Mouse (Mus musculus) 3134 (cell line): ENCODE results near the gene Phldb2.
A peak's percentile ranks its signal among the peaks of the same experiment; 100 is the strongest.

Source experiments
- DNase-seq: peaks from one replicate; pipeline ENCODE4 v3.0.0-alpha.2; 2011; ENCODE audit warnings: low spot score; ENCODE audit not compliant: insufficient read length; ENCODE audit errors: extremely low read depth

The Phldb2 gene

DNA sequence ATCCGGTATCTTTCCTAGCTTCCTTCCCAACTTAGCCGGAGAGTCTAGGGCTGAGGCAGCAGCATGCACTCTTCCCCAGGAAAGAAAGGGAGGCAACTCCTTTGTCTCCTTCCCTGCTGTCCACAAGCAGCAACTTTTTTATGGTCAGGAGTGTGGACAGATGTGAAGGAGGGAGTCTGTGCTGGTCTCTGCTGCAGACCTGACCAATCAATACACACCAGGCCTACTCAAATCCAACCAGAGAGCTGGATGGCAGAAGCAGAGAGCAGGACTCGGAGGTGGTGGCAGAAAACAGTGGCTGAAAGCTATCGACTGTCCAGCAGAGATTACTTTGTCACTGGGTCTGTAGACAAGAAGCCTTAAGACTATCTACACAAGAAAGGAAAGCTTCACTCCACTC, at the start of gene Phldb2:
TSS of gene Phldb2 (minus strand) at position 205 of the 400 bp plus-strand sequence.
- no peak for DNase-seq

DNA sequence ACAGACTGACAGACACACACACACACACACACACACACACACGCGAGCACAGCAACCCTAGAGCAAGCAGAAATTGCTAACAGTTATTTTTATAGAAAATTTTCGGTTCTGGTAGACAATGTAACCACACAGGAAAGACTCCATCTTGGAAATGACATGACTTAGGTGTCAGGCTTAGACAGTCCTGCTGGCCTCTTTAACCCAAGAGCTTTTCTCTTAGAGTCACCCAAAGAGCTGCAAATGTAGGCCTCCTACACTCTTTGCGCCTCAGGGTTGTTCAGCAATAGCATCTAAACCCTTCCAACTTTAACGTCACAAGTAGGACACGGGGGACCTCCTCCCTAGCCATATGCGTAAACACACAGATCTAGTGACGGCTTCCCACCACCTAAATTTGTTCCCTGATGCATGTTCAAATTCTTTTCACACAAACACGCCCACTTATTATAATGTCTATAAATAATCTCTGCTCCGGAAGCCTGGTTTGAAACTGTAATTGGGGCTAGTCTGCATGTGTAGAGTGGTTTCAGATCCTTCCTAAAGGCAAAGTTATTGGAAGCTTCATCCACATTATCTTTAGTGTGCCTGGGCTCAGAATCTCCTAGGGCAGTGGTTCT, 48.3 kb upstream of the Phldb2 start:
- DNase-seq = no peak

DNA sequence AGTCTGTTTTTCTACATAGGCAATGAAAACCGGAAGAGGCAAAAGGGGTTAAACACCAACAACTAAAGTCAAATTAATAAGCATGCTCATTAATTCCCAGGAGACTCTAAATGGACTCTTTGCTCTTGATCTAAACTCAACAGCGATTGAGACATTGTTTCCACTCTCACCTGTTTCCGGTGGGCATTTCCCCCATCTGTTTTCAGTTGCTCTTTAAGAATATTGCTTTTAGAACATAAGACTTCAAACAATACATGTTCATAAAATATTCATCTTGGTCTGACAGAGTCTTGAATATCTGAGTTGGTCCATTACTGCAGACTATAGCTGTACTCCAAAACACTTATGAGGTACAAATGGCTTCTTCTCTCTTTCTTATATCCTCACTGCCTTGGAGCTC, 47.6 kb upstream of the Phldb2 start:
- DNase-seq = no peak

DNA sequence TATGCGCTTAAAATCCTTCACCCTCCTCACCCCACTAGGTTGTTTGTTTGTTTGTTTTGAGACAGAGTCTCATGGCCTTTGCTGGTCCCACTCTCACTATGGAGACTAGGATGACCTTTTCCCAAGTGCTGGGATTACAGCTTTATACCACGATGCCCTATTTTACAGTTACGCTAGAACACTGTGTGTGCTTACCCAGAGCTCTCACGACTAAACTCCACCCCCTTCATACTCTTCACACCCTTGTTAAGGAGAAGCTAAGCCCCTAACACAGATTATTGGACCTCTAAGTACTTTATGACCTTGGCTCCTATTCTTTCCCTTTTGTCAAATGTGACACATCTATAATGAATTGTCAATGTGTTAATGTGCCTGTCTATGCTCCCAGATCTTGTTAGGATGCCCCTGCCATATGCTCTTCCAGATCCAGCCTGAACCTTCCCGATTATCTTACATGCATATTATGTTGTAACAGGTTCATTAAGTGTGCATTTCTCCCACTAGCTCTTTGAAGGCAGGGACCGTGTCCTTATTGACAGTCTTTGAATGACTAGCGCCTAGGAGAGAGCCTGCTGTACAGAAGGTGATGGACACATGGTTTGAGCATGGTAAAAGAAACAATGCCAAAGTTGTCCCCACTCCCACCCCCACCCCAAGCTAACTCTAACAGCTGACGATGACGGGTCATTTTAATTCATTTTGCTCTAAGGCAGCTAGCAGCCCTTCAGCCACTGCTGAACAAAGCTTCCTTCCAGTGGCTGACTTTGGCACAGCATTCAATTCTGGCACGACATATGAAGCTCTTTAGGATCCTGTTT, 46.2 kb upstream of the Phldb2 start:
- no peak for DNase-seq

DNA sequence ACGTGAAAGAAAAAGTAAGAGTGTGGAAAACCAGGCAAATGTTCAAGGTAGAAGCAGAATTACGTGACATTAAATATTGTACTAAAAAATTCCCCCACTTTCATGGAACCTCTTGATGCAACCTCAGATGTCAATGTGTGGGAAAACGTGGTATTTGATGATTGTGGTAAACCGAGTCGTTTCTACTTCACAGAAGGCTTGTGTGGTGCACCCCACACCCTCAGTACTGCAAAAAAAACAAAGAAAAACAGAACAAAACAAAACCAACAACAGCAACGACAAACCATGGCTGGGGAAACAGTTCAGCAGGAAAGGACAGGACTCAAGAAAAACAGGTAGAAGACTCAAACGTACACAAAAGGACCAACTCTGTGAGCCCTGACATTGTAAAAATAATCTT, 44.8 kb upstream of the Phldb2 start:
- no peak for DNase-seq

DNA sequence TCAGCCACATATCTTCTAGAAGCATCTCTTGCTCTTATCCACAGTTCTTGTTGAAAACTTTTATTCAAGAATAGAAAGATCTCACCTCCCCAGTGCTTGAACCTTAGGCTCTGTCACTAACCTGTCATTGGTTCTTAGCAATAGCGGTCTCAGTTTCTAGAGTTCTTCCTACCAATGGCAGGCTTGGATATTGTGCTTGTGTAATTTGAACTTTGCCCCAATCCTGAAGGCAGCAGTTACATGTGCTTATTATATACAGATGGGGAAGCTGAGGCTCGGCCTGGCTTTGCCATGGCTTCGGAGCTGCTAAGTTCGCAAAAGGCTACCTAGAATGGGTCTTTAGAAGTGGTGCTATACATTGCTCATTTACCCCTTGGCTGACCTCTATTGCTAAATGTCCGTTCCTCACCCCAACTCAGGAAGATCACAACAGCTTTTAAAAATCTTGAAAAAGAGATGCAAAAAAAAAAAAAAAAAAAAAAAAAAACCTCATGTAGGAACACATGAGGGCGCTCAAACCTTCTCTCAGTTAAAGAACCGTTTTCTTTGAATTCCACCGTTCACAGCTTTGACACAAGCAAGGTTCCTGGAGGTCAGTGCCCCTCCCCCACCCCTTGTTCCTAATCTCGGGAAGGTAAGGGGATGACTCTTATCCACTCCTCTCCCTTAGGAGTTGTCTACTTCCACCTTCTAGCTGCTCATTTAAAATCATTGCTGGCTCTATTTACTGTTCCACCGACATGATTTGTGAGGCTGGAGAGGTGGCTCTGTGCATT, 37.7 kb upstream of the Phldb2 start:
- no peak for DNase-seq

DNA sequence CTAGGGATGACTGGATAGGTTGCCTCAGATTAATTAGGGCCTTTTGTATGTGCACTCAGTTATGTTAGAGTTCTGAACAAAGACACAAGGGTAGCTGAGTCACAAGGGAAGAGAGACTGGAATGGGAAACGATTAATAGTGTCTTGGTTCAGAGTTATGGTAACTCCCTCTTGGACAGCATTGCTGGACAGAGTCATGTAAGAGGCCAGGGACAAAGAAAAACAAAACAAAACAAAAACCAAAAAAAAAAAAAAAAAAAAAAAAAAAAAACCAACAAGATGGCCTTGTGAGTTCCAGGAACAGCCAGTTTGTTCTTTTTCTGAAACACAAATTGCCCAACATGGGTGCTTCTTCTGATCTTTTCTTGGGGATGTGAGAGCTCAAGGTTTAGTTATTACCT, 32.8 kb upstream of the Phldb2 start:
- DNase-seq = no peak

DNA sequence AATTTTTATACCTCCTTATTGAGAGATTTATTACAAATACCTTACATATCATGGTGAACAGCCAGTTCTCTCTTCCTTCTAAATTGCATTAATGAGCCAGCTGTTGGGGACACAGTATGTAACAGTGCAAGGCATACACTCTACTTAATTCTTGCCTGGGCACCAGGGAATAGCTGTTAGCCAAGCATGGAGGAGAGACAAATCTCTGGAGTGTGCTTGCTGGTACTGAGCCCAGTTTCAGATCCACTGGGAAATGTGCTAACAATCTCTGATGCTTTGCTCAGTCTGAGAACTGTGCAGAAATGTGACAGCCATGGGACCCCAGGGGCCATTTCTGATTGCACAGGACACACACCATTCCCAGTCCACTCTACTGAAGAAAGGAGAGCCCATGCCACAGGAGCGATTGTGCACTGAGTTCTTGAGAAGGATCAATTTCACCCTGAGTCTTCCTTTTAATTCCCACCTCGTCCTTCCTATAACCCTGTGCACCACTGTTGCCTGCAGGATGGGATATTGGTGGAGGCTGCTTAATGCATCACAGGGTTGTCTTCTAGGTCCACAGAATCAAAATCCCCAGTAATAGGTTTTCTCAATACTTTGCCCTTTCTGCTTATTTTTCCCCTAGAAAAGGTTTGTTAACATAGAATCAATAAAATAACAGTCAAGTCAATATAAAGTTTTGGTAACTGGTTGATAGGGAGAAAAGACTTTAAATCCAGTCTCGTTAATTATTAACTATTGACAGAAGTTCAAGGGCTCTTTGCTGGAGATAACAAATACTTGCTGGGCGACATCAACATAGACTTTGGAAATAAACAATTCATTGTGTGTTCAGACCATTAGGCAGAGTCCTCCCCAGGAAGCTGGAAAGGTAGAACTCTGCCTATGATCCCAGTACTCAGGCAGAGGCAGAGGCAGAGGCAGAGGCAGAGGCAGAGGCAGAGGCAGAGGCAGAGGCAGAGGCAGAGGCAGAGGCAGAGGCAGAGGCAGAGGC, 31.5 kb upstream of the Phldb2 start:
- no peak for DNase-seq

DNA sequence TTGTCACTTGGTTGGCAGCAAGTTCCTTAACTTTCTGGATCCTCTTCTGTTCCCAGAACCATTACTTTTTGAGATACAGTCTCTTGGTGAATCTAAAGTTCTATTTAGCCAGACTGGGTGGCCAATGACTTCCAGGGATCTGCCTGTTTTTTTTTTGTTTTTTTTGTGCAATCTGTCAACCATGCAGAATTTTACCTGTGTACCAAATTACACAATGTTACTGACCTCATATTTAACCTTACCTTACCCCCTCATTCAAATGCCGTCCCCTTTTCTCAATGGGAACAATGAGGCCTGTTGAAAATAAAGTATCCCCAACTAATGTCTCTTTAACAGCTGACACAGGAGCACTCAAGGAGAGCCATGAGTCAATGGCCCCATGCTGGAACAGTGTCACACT, 22.9 kb upstream of the Phldb2 start:
- no peak for DNase-seq

DNA sequence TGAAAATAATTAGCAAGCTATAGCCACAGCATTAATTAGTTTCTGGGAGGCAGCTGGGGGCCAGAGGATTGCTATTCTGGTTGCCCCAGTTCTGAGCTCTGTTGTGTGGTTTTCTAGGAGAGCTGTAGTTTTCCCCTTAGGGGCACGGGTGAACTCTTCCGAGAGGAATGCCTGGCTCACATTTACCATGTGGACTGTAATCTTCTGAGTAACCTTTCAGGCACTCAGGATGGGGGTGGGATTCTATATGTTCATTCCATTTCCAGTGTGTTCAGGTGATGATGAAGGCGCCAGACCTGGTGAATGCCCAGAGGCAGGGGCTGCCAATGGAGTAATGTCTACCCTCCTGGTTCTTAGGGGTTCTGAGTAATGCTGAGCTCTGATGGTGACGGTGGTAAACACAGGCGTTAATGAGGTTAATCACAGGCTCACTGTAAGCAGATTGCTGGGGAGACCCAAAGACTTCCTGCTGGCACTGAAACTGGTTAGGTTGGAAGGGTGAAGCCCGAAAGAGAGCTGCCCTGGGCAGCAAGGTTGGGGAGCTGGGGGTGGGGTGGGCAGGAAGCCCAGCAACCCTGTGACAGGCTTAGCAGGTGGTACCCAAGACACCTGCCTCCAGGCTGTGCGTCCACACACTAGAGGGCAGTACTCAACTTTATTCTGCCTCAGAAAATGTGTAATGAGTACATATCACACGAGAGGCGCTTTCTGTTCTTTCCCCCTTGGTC, 20.7 kb upstream of the Phldb2 start:
- DNase-seq = no peak

DNA sequence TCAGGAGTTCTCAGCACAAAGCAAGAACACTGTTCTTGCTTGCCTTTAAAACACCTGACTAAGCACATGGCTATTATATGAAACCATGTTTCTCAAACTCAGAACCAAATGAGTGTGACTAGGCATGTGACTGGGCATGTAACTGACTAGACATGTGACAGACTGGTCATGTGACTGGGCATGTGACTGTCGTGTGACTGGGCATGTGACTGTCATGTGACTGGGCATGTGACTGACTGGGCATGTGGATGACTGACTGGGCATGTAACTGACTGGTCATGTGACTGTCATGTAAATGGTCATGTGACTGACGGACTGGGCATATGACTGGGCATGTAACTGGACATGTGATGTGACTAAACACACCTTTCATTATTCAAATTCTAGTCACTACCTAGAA, 16.8 kb upstream of the Phldb2 start:
- DNase-seq = no peak

DNA sequence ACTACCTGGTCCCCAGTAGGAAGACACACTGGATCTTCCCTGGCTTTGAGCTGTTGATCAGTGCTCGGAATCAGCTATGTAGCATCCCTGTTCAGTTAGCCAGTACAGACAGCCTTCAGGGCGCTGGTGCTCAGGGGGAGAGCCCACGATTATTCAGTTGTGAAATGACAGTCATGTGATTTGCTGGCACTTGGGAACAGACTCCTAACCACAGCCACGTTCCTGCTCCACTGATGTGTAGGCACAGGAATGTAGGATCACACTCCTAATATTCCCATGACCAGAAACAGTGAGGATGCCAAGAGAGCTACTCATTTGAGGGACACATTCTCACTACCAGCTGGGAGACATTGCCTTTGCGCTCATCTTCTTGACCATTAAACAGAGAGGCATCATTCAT, 15.3 kb upstream of the Phldb2 start:
- DNase-seq = peak; percentile 66

DNA sequence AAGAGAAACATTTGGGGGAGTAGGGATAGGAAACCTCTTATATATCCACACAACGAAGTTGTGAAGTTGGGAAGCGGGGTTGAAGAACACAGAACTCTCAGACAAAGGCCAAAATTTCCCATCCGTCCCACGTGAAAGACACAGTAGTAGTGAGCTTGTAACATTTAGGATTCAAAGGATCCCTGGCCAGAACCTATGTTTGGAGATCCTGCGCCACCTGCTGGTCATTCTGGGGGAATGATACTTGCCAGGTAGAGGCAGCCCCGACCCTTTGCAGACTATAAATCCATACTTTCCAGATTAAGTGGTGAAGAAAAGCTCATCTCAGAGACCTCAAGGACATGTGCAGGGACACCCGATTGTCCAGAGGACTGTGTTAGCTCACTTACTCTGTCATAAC, 14.1 kb upstream of the Phldb2 start:
- peak; percentile 33 for DNase-seq

DNA sequence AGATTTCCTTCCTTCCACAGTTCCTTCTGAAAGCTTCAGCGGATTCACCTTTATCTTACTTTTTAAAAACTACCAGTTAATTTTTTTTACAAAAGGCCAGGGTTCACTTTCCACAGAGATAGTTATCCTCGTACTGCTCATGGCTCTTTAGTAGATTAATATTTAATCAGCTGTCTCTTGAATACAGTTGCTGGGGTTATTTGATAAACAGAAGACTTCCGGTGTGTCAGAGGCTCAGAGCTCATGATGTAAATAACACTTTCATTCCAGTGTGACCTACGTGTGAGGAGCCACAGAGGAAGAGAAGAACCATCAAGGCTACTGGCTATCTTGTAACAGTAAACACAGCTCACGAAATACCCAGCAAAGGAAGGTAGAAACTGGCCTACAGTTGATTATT, 13.2 kb upstream of the Phldb2 start:
- DNase-seq = no peak

DNA sequence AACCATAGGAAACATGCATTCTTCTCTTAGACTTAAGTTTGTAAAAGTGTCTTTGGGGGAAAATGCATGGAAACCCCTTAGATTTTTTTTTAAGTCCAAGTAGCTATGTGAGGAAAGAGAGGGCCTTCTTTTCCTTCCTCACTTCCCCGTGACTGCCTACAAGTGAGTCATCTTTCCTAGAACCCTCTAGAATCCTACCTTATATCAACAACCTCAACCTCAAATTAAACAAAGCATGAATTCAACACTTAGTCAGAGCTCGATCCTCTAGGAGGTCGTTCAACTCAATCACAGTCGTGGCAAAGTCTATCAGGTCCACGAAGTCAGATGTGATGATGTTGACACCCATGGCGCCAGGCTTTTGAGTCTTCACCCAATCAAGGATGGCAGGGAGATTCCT, 11.4 kb upstream of the Phldb2 start:
- no peak for DNase-seq

DNA sequence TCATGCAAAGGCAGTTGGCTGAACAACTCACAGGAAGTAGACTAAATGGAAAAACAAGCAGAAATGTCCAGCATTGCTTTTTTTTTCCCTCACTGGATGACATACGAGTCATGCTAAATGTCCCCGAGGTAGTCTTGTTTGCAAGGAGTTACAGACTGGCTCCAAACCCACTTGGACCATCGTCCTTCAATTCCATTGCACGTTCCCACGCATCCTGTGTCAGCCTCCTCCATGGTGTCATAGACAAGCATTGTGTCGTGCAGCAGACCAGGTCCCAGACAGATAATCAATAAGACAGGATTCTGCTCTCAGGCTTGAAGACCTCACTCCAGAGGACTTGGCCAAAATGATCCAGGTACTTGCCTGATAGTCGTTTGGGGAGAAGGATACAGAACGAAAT, 10.4 kb upstream of the Phldb2 start:
- DNase-seq = no peak

DNA sequence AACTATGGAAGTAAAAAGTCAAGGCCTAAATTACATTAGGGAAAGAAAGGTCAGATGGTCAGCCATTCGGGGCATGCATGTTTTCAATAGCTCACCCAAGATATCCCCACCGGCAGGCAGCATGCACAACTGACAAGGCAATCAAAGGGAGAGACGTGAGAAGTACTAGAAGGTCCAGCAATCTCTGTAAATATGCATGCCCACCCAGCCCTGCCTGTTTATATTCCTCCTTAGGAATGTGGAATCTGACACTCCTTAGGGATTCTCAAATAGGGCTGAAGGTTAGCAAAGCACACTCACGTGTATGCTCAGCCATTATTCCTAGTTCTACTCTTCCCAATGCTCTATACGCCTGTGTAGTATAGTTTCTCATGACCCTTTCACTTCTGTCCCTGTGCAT, 9.7 kb upstream of the Phldb2 start:
- DNase-seq = no peak

DNA sequence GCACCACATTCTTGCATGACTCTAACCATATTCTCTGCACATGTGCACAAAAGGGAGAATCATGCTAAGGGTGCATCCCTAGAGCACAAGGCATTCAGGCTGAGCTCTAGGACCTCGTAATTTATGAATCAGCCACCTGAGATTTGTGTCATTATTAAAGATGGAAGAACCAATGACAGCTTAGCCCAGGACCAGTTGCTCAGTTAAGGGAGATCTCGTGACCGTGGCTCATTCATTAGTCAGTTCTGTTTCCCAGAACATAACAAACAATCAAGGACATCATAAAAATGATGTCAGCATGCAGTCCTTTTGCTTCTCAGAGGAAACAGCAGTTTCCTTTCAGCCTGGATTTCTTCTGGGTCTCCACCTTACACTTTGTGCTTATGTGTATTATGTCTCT, 7.6 kb upstream of the Phldb2 start:
- no peak for DNase-seq

DNA sequence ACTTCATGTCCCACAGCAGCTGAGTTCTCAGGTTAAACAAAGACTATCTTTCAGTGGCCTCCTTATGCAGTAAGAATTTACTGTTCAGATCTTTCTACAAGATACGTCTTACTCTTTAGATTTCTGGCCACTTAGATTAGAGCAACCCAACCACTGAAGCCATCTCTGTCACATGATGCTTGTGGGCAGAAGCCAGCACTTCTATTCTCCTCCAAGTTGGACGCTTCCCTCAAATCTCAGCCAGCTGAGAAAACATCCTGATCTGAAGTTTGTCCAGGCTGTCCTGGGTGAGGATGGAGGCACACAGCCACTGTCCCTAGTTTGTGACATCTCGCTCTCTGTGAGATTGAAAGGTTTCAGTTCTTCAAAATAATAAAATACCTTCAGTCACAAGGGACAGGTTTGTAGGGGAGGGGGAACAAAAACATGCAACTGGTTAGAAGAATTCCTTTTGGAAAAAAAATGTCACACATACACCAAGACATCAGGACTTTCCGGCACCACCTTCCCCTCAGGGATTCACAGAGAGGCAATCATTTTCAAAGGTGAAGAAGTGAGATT, 3.1 kb upstream of the Phldb2 start:
- no peak for DNase-seq

DNA sequence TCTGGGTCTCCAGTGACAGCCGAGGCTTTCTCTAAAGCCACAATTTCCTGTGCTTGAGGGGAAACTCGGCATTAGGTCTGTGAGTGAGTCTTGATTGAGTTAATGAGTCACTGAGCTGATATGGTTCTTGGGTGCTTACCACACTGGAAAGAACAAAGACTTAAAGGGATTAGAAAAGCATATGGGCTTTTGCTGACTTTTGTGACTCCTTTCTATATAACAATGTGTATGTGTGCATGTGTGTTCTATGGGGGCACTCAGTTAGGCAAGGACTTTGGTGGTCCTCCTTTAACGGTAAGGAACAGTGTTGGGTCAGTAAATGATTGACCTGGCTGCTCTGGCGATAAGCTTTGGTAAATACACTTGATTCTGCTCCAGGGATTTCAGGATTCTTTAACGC, 897 bp downstream of the Phldb2 start:
- no peak for DNase-seq
